Mouse (Mus musculus) cortical plate, adult 2 months (tissue): ENCODE results near the gene Ak2. TPM values are rescaled to one million over a fixed set of nuclear protein-coding genes. Genes with fewer than 3 reads are reported as not detected.

ENCODE experiments used
- H3K27ac ChIP-seq: fragments of 200-500 bp; 2 replicates; pipeline ENCODE4 v1.5.1; 2012; ENCODE audit warnings: low read length, control low read depth, inconsistent platforms; ENCODE audit not compliant: insufficient read depth
- H3K4me1 ChIP-seq: fragments of 200-500 bp; 2 replicates; pipeline ENCODE4 v1.6.1; 2011; ENCODE audit warnings: low read length; ENCODE audit not compliant: control insufficient read depth, insufficient read depth
- H3K4me3 ChIP-seq: fragments of 200-500 bp; 2 replicates; pipeline ENCODE4 v1.5.1; 2011; ENCODE audit warnings: mild to moderate bottlenecking, low read length, control low read depth; ENCODE audit not compliant: insufficient read depth
- CTCF ChIP-seq: fragments of 200-500 bp; IDR thresholded peaks from 2 replicates; pipeline ENCODE4 v1.5.1; 2011; ENCODE audit warnings: mild to moderate bottlenecking, control low read depth, low read length; ENCODE audit not compliant: insufficient read depth; ENCODE audit errors: extremely low read depth
- POLR2A ChIP-seq: fragments of 200-500 bp; IDR thresholded peaks from 2 replicates; pipeline ENCODE4 v1.6.1; 2011; ENCODE audit warnings: mild to moderate bottlenecking, low read length, control low read depth; ENCODE audit not compliant: insufficient read depth; ENCODE audit errors: extremely low read depth
- polyA plus RNA-seq: library from polyadenylated mRNA; depleted of rRNA; stranded (reverse); fragments of >200 nt; gene quantifications from 2 replicates; pipeline ENCODE4 v1.2.3, GENCODE M21; 2012

Ak2 gene
- polyA plus RNA-seq, 1 experiment: 36.3 TPM

- no peak overlapping the region for H3K4me3 ChIP-seq
- no peak overlapping the region for H3K27ac ChIP-seq
- H3K4me1 ChIP-seq: no peaks in the 10 kb centered on the region
- TF ChIP-seq CTCF (no peak), POLR2A (no peak)
Observed at GRCm38 (mm10) chr4:129008672-129009071, 16.9 kb downstream of the Ak2 start.

GRCm38 (mm10) chr4:129009521-129009920 lies 17.8 kb downstream of the Ak2 start:
- Histone ChIP-seq H3K27ac (no peak overlapping the region), H3K4me3 (no peak overlapping the region), H3K4me1 (no peaks in the 10 kb centered on the region)
- TF ChIP-seq CTCF: no peak

- Histone ChIP-seq H3K4me3 (no peak overlapping the region), H3K27ac (no peak overlapping the region), H3K4me1 (no peaks in the 10 kb centered on the region)
- TF ChIP-seq CTCF (no peak), POLR2A (no peak)
Observed at GRCm38 (mm10) chr4:129011604-129012121, 19.9 kb downstream of the Ak2 start.

- Histone ChIP-seq H3K4me3 (no peak overlapping the region), H3K27ac (no peak overlapping the region), H3K4me1 (no peaks in the 10 kb centered on the region)
- TF ChIP-seq POLR2A (no peak), CTCF (no peak)
Observed at GRCm38 (mm10) chr4:129013151-129013864, 21.6 kb downstream of the Ak2 start.

- Histone ChIP-seq H3K27ac (no peak overlapping the region), H3K4me3 (no peak overlapping the region), H3K4me1 (peaks cover 3% of the 10 kb centered on the region; the same call in 1 of the 2 replicates)
- TF ChIP-seq CTCF (no peak), POLR2A (no peak)
Observed at GRCm38 (mm10) chr4:129016329-129016728, 24.6 kb downstream of the Ak2 start.

GRCm38 (mm10) chr4:129017150-129017549 lies 25.4 kb downstream of the Ak2 start:
- H3K27ac ChIP-seq: no peak overlapping the region
- no peak overlapping the region for H3K4me3 ChIP-seq
- peaks cover 3% of the 10 kb centered on the region; the same call in 1 of the 2 replicates for H3K4me1 ChIP-seq
- no peak for TF ChIP-seq POLR2A
- TF ChIP-seq CTCF: no peak

- TF ChIP-seq CTCF (no peak), POLR2A (no peak)
- Histone ChIP-seq H3K4me3 (no peak overlapping the region), H3K4me1 (peaks cover 3% of the 10 kb centered on the region; the same call in 1 of the 2 replicates)
Observed at GRCm38 (mm10) chr4:129018788-129019435, 27.2 kb downstream of the Ak2 start.

GRCm38 (mm10) chr4:129019788-129020187 lies 28.0 kb downstream of the Ak2 start:
- Histone ChIP-seq H3K4me3 (no peak overlapping the region), H3K4me1 (peaks cover 3% of the 10 kb centered on the region; the same call in 1 of the 2 replicates), H3K27ac (no peak overlapping the region)
- TF ChIP-seq CTCF (no peak), POLR2A (no peak)

More at GRCm38 (mm10) chr4:129018788-129019435, 27.2 kb downstream of the Ak2 start:
- H3K27ac ChIP-seq: no peak overlapping the region

GRCm38 (mm10) chr4:129020454-129020853 lies 28.7 kb downstream of the Ak2 start:
- Histone ChIP-seq H3K27ac (no peak overlapping the region), H3K4me3 (no peak overlapping the region), H3K4me1 (peaks cover 3% of the 10 kb centered on the region; the same call in 1 of the 2 replicates)
- TF ChIP-seq POLR2A (no peak), CTCF (no peak)
